Mouse (Mus musculus) myocyte (in vitro differentiated cells): ENCODE data around the gene Klhdc3.

Experiments used
- CEBPB ChIP-seq: IDR thresholded peaks from 2 replicates; pipeline ENCODE4 v1.6.1; 2011; ENCODE audit warnings: mild to moderate bottlenecking, moderate library complexity; ENCODE audit not compliant: poor library complexity, insufficient read depth, severe bottlenecking
- E2F4 ChIP-seq: IDR thresholded peaks from one replicate; pipeline ENCODE4 v1.6.1; 2011; ENCODE audit warnings: mild to moderate bottlenecking, control low read depth, moderate library complexity; ENCODE audit not compliant: insufficient read depth
- MAX ChIP-seq: IDR thresholded peaks from one replicate; pipeline ENCODE4 v1.6.1; 2011; ENCODE audit warnings: low read depth, mild to moderate bottlenecking, control low read depth
- MYOD1 ChIP-seq, 3 experiments: IDR thresholded peaks; one replicate each; pipeline ENCODE4 v1.6.1; 2011; ENCODE audit warnings: control low read depth in 2 of 3, low read depth in 2 of 3, mild to moderate bottlenecking in 2 of 3, moderate library complexity in 1 of 3; ENCODE audit not compliant: insufficient read length in 2 of 3, control insufficient read depth in 1 of 3
- MYOG ChIP-seq, 3 experiments: IDR thresholded peaks; one replicate each; pipeline ENCODE4 v1.6.1; 2011; ENCODE audit warnings: control low read depth in 2 of 3, low read depth in 2 of 3, mild to moderate bottlenecking in 2 of 3; ENCODE audit not compliant: insufficient read length in 2 of 3, control insufficient read depth in 1 of 3, insufficient read depth in 1 of 3
- POLR2A ChIP-seq: IDR thresholded peaks from one replicate; pipeline ENCODE4 v1.6.1; 2011; ENCODE audit warnings: low read depth, mild to moderate bottlenecking, control low read depth, moderate library complexity; ENCODE audit not compliant: insufficient read length
- REST ChIP-seq: IDR thresholded peaks from one replicate; pipeline ENCODE4 v1.6.1; 2011; ENCODE audit warnings: mild to moderate bottlenecking, control low read depth, moderate library complexity; ENCODE audit not compliant: insufficient read depth, insufficient read length
- USF1 ChIP-seq: IDR thresholded peaks from one replicate; pipeline ENCODE4 v1.6.1; 2011; ENCODE audit warnings: low read depth, mild to moderate bottlenecking, control low read depth, moderate library complexity

- TF ChIP-seq POLR2A (no peak), MYOD1 (IDR thresholded peaks at IDR 0.05; ENCODE audit: control insufficient read depth in 1 of 3, insufficient read length in 2 of 3, low read depth in 2 of 3) (no peak), CEBPB (no peak), USF1 (no peak), MAX (no peak), E2F4 (no peak), MYOG (IDR thresholded peaks at IDR 0.05; ENCODE audit: control insufficient read depth in 1 of 3, insufficient read depth in 1 of 3, insufficient read length in 2 of 3, low read depth in 2 of 3) (no peak), REST (no peak)
Observed at GRCm38 (mm10) chr17:46644916-46645475, 35.7 kb downstream of the Klhdc3 start.
